Mouse (Mus musculus): ENCODE results near the gene Zfp142.

DNA sequence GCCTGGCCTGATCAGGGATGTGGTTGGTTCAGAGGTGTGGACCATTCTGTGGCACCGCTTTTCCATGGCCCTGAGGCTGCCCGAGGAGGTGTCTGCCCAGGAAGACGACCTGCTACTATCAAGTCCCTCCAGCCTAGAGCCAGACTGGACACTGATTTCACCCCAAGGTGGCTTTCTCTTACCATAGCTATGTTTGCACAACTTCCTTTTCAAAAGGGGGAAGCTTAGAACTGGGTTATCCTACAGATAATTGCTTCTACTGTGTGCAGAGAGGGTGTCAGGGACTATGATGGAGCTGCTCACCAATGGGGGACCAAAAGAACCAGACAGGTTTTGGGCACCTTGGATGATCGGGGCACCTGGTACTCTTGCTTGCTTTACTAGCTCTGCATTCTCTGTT is 44.7 kb upstream of the Zfp142 start:
- no peak for TF ChIP-seq CTCF (IDR thresholded peaks at IDR 0.05; ENCODE audit: borderline replicate concordance, extremely low read depth, insufficient read depth, insufficient read length)
- no peak for TF ChIP-seq POLR2A (IDR thresholded peaks at IDR 0.05; ENCODE audit: borderline replicate concordance, extremely low read depth, insufficient read depth, insufficient read length, poor library complexity, severe bottlenecking)
